Mouse (Mus musculus) heart, embryonic 11.5 days (tissue): Measurements from ENCODE around the gene Fkbp5. TPM values are rescaled to one million over a fixed set of nuclear protein-coding genes. Genes with fewer than 3 reads are reported as not detected.

Experiments
- ATAC-seq: fragments of 200-750 bp; cut with Nextera tagmentation; replicated peaks from 2 replicates; pipeline ENCODE4 v1.8.0; 2017; ENCODE audit warnings: moderate library complexity; ENCODE audit not compliant: insufficient number of reproducible peaks, low FRiP score, low TSS enrichment
- H3K27ac ChIP-seq: fragments of 300-500 bp; sonication (generic); 2 replicates; pipeline ENCODE4 v1.5.1; 2014; ENCODE audit warnings: mild to moderate bottlenecking, low read depth, low read length
- H3K27me3 ChIP-seq: fragments of 300-500 bp; sonication (generic); 2 replicates; pipeline ENCODE4 v1.6.1; 2014; ENCODE audit warnings: mild to moderate bottlenecking, low read length, mixed read lengths; ENCODE audit not compliant: control insufficient read depth, insufficient read depth
- H3K36me3 ChIP-seq: fragments of 300-500 bp; sonication (generic); 2 replicates; pipeline ENCODE4 v1.6.1; 2014; ENCODE audit warnings: mild to moderate bottlenecking, low read length, moderate library complexity, mixed read lengths; ENCODE audit not compliant: control insufficient read depth, insufficient read depth
- H3K4me1 ChIP-seq: fragments of 300-500 bp; sonication (generic); 2 replicates; pipeline ENCODE4 v1.6.1; 2014; ENCODE audit warnings: low read length; ENCODE audit not compliant: control insufficient read depth, insufficient read depth
- H3K4me2 ChIP-seq: fragments of 300-500 bp; sonication (generic); 2 replicates; pipeline ENCODE4 v1.6.1; 2014; ENCODE audit warnings: mild to moderate bottlenecking, moderate library complexity
- H3K4me3 ChIP-seq: fragments of 300-500 bp; sonication (generic); 2 replicates; pipeline ENCODE4 v1.5.1; 2014; ENCODE audit warnings: low read depth, low read length
- H3K9ac ChIP-seq: fragments of 300-500 bp; sonication (generic); 2 replicates; pipeline ENCODE4 v1.6.1; 2014; ENCODE audit warnings: mild to moderate bottlenecking, low read depth, low read length, moderate library complexity
- H3K9me3 ChIP-seq: fragments of 300-500 bp; sonication (generic); replicated peaks from 2 replicates; pipeline ENCODE4 v1.6.1; 2016; ENCODE audit warnings: low read length; ENCODE audit not compliant: control insufficient read depth
- WGBS: fragments of 180-500 bp; shearing (Covaris S2); extraction: QIAGEN DNeasy Blood & Tissue Kit; methylation state at CpG from one replicate; pipeline ENCODE4 v1.1.7; 2014; ENCODE audit not compliant: insufficient replicate concordance; 5-methylcytosine and 5-hydroxymethylcytosine counted together
- polyA plus RNA-seq: library from polyadenylated mRNA; unstranded; fragments of >200 nt; fragmentation: Nextera tagmentation; extraction: Ambion mirVana; gene quantifications from 2 replicates; pipeline ENCODE4 v1.2.1, GENCODE M21; 2014

Gene Fkbp5
- polyA plus RNA-seq, 1 experiment from 2014 or later: 5.8 TPM

DNA sequence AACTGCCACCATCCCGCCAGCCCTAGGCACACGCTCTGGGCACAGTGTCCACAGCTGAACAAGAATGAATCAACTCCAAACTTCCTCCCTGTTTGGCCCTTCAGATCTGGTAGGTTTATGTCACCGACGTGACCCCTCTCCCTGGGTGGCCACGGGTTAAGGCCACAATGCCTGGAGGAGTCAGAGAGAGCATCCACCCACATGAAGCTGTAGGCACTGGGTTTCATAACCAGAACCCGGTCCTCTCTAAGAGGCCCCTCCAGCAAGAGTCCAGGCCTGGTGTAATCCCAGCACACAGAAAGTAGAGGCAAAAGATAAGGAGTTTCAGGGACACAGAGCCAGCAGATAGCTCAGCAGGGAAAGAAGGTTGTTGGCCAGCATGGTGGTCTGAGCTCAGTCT, 13.1 kb downstream of the Fkbp5 start:
- Histone ChIP-seq H3K27ac (no peak overlapping the region), H3K9me3 (no peaks in the 10 kb centered on the region), H3K4me1 (peaks cover 11% of the 10 kb centered on the region), H3K9ac (no peak overlapping the region), H3K4me2 (no peak overlapping the region), H3K27me3 (no peaks in the 10 kb centered on the region), H3K4me3 (no peak overlapping the region), H3K36me3 (no peaks in the 10 kb centered on the region)
- WGBS: 78% methylated on average over 6 of the region's 6 CpGs
- ATAC-seq: no peak

DNA sequence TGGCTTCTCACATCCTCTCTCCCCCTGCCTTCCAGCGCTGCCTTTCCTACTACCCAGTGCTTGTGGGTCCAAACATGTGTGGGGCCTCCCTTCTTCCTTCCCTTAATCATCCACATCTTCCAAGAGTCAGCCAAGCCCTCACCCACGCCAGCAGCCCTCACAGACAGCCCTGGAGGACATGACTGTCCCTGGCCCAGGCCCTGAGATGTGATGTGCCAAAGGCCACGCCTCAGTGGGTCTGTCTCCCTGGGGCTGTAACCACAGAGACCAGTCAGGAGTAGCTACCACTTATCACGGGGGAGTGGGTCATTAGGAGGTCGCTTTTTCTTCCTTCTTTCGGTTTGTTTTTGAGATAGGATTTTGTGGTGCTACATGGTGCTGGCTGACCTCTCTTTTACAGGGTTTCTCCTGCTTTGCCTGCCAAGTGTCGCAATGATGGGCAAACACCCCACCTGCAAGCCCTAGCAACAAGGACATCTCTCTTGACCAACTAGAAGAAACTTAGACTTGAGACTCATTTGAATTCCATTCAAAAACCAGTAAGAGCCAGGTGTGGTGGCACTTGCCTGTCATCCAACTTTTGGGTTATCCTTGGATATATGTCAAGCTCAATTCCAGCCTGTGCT, 15.0 kb downstream of the Fkbp5 start:
- no peak overlapping the region for H3K4me3 ChIP-seq
- H3K9ac ChIP-seq: no peak overlapping the region
- no peak for ATAC-seq
- no peaks in the 10 kb centered on the region for H3K9me3 ChIP-seq
- no peak overlapping the region for H3K4me2 ChIP-seq
- H3K27me3 ChIP-seq: no peaks in the 10 kb centered on the region
- H3K27ac ChIP-seq: no peak overlapping the region
- WGBS: 48% methylated on average over 7 of the region's 7 CpGs
- H3K36me3 ChIP-seq: no peaks in the 10 kb centered on the region
- H3K4me1 ChIP-seq: peaks cover 6% of the 10 kb centered on the region

DNA sequence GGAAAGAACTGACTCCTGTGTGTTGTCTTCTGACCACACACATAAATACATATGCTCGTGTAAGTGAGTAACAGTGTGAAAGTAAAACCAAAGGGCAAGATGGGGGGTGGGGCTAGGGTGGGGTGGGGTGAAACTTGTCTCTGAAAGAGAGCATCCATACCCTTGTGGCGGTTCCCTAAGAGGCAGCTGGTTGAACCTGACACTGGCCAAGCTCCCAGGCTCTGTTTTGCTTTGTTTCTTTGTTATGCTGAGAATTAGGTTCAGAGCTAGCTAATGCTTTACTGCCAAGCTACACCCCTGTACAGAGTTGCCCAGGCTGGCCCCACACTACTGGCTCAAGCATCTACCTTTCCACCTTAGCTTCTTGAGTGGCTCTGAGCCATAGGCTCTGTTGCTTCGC, 16.9 kb downstream of the Fkbp5 start:
- H3K4me2 ChIP-seq: no peak overlapping the region
- WGBS: 59% methylated on average over 3 of the region's 3 CpGs

DNA sequence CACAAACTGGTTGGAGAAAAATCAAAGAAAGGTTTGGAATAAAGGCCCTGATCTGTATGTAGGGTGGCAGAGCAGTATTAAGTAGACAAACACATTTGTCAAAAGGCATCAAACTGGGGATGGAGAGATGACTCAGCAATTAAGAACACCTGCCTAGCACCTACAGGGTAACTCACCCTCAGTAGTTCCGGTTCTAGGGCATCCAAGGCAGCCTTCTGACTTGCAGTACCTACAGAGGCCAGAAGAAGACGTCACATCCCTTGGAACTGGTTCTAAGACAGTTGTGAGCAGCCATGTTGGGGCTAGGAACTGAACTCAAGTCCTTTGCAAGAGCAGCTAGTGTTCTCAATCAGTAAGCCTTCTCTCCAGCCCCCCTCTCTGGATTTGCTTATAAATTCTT, 18.1 kb downstream of the Fkbp5 start:
- 71% methylated on average over 2 of the region's 2 CpGs for WGBS
- Histone ChIP-seq H3K9me3 (no peaks in the 10 kb centered on the region), H3K9ac (no peak overlapping the region), H3K36me3 (no peaks in the 10 kb centered on the region), H3K4me3 (no peak overlapping the region), H3K4me1 (no peaks in the 10 kb centered on the region), H3K27ac (no peak overlapping the region), H3K27me3 (no peaks in the 10 kb centered on the region), H3K4me2 (no peak overlapping the region)
- no peak for ATAC-seq

More for the DNA sequence above, 16.9 kb downstream of the Fkbp5 start:
- Histone ChIP-seq H3K9ac (no peak overlapping the region), H3K4me3 (no peak overlapping the region), H3K36me3 (no peaks in the 10 kb centered on the region), H3K4me1 (no peaks in the 10 kb centered on the region), H3K27ac (no peak overlapping the region), H3K9me3 (no peaks in the 10 kb centered on the region), H3K27me3 (no peaks in the 10 kb centered on the region)
- ATAC-seq: no peak

DNA sequence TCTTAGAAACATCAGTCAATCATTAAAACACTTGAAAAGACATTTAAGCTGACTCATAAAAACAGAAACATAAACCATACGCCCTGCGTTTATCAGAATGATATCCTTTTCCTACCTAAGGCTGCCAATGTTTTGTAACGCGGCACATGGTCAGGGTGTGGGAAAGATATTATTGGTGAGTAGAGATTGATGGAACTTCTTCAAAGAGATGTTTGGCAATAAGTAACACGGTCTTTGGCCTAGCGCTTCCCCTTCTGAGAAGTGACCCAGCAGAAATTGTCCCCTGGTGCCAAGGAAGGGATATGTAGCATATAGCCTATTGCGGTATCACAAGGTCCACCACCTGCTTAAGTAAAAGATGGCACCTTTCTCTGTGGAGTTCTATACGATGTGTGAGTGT, 21.5 kb downstream of the Fkbp5 start:
- H3K9me3 ChIP-seq: no peaks in the 10 kb centered on the region
- no peak overlapping the region for H3K4me2 ChIP-seq
- H3K27ac ChIP-seq: no peak overlapping the region
- H3K27me3 ChIP-seq: no peaks in the 10 kb centered on the region
- H3K4me1 ChIP-seq: no peaks in the 10 kb centered on the region
- no peaks in the 10 kb centered on the region for H3K36me3 ChIP-seq
- WGBS: 89% methylated on average over 8 of the region's 8 CpGs
- no peak for ATAC-seq
- no peak overlapping the region for H3K4me3 ChIP-seq
- no peak overlapping the region for H3K9ac ChIP-seq

DNA sequence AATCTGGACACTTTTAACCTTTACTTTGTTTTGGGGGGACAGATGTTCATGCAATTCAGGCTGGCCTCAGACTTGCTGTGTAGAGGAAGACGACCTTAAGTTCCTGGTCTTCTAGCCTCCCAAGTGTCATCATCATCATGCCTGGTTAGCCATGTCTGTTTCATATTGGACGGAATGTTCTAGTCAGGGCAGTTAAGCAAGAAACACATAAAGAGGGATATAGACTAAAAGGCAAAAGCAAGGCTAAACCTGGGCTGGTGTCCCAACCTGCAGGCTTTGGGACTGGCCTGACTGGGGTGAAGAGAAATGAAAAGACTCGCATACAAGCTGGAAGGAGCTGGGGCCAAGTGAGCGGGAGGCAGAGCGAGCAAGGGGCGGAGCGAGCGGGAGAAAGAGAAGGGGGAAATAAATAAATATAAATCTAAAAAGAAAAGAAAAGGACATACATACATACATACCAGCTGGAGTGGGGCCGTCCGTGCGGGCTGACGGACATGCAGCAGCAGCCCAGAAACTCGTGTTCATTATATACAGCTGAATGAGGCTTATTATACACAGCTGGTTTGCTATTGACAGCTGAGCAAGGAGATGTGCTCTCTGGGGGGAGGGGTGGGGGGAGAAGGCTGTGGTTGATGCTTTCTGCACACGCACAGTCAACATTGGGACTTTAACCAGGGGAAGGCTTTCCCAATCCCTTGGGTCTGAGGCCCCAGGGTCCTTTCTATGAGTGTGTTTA, 26.1 kb downstream of the Fkbp5 start:
- no peak for ATAC-seq
- Histone ChIP-seq H3K27me3 (no peaks in the 10 kb centered on the region), H3K27ac (no peak overlapping the region), H3K9me3 (no peaks in the 10 kb centered on the region), H3K9ac (no peak overlapping the region), H3K4me2 (no peak overlapping the region), H3K4me3 (no peak overlapping the region), H3K36me3 (no peaks in the 10 kb centered on the region), H3K4me1 (0 out of 2 replicates have a peak, but pooled peaks cover 3% of the 10 kb centered on the region)
- 87% methylated on average over 14 of the region's 14 CpGs for WGBS

DNA sequence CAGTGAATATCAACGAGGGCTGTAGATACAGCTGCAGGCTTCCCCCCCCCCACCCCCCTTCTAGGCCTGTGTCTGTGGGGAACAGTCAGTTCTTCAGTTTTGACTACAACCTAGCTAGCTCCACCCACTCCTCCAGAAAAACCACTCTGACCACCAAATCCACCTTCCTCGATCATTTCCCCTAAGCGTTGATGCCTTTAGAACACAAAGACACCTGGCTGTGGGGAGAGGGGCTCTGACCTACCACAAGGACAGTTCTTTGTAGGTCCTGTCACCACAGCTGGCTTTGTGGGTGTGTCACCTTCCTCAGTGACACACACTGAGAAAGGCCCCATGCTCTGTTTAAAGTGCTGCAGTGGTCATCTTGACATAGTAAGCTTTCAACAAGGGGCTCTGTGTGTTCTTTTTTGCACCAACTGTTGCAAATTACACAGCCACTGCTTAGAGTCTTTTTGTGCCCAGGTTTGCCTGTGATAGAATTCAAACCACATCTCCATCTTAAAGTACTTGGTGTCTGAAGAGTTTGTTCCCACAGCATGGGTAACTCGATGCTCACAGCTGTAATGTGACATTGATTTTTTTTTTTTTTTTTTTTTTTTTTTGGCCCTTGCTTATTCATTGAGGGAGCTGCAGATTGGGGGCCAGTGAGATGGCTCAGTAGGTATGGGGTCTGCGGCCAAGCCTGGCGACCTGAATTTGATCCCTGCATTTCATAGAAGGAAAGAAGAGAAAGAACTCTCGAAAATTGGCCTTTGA, 28.9 kb downstream of the Fkbp5 start:
- Histone ChIP-seq H3K9ac (no peak overlapping the region), H3K4me2 (no peak overlapping the region), H3K36me3 (no peaks in the 10 kb centered on the region), H3K4me3 (no peak overlapping the region), H3K27me3 (no peaks in the 10 kb centered on the region), H3K4me1 (peaks cover 3% of the 10 kb centered on the region; the same call in 1 of the 2 replicates), H3K9me3 (no peaks in the 10 kb centered on the region), H3K27ac (no peak overlapping the region)
- WGBS: 73% methylated on average over 7 of the region's 7 CpGs
- no peak for ATAC-seq

DNA sequence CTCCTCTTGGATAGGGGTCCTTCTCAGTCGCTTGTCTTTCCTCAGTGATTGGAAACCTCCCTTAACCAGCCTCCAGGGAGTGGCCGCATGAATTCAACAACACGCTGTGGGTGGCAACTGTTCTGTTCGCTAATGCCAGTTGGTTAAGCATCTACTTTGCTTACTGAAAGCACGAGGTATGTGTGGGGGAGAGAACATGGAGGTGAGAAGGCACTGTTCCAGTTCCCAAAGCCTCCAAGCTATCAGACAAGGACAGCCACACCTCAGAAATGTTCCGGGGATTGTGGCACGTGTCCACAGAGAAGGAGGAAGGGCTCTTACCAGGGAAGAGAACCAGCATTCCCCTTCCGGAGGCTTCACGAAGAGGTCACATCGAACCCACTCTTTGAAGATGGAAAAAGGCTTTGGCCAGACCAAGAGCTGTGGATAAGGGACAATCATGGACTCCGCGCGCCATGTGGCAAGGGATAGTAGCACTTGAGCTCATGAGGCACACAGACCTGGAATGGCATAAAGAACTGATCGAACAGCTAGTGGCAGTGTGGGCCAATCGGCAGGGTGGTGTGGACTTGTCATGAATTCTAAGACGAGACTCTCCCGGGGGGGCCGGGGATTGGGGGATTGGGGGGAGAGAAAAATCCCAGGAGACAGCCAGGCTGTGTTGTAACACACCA, 29.6 kb downstream of the Fkbp5 start:
- WGBS: 91% methylated on average over 18 of the region's 18 CpGs
- no peak overlapping the region for H3K27ac ChIP-seq

More for the DNA sequence above, 29.6 kb downstream of the Fkbp5 start:
- ATAC-seq: no peak
- H3K36me3 ChIP-seq: no peaks in the 10 kb centered on the region
- H3K27me3 ChIP-seq: no peaks in the 10 kb centered on the region
- no peak overlapping the region for H3K9ac ChIP-seq
- H3K9me3 ChIP-seq: no peaks in the 10 kb centered on the region
- H3K4me1 ChIP-seq: peaks cover 3% of the 10 kb centered on the region; the same call in 1 of the 2 replicates
- no peak overlapping the region for H3K4me2 ChIP-seq
- H3K4me3 ChIP-seq: no peak overlapping the region
